Mouse (Mus musculus) brain, embryonic 14.5 days (tissue): ENCODE measurements around the gene Ankfy1. TPM values are rescaled to one million over a fixed set of nuclear protein-coding genes. Genes with fewer than 3 reads are reported as not detected.

Source experiments
- DNase-seq: peaks from one replicate; pipeline ENCODE4 v3.0.0-alpha.2; 2011; ENCODE audit warnings: low read depth
- CTCF ChIP-seq: fragments of 200-500 bp; IDR thresholded peaks from 2 replicates; pipeline ENCODE4 v1.5.1; 2012; ENCODE audit warnings: inconsistent platforms, mild to moderate bottlenecking, moderate library complexity, borderline replicate concordance; ENCODE audit not compliant: insufficient read depth, insufficient read length; ENCODE audit errors: extremely low read depth
- POLR2A ChIP-seq: fragments of 200-500 bp; IDR thresholded peaks from 2 replicates; pipeline ENCODE4 v1.6.1; 2012; ENCODE audit warnings: mild to moderate bottlenecking, inconsistent platforms, borderline replicate concordance; ENCODE audit not compliant: poor library complexity, insufficient read depth, insufficient read length, severe bottlenecking; ENCODE audit errors: extremely low read depth
- polyA plus RNA-seq: library from polyadenylated mRNA; depleted of rRNA; stranded (reverse); fragments of >200 nt; gene quantifications from 2 replicates; pipeline ENCODE4 v1.2.3, GENCODE M21; 2012; rRNA removed

Ankfy1 gene
- polyA plus RNA-seq, 1 experiment = 50.3 TPM

- TF ChIP-seq CTCF (no peak), POLR2A (no peak)
- DNase-seq = no peak
Observed at GRCm38 (mm10) chr11:72814188-72814587, 124.4 kb downstream of the Ankfy1 start.

DNA sequence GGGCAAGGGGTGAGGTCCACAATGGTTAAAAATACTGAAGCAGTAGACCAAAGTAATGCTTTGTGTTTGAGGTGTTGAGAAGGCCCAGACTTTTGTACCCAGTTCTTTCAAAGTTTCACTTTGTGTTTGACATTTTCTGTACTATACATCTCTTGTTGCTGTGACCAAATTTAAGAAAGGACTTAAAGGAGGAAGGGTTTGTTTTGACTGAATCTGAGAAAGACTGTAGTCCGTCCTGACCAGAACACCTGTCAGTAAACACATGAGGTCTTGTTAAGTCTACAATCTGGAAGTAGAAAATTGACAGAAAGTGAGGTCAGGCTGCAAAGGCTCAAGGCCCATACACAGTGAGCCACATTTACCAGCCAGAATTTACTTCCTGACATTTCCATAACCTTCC lies 127.1 kb downstream of the Ankfy1 start:
- TF ChIP-seq CTCF = no peak
- TF ChIP-seq POLR2A = no peak
- DNase-seq = no peak

- TF ChIP-seq CTCF = no peak
- no peak for TF ChIP-seq POLR2A
- DNase-seq = no peak
Observed at GRCm38 (mm10) chr11:72818067-72818466, 128.3 kb downstream of the Ankfy1 start.

DNA sequence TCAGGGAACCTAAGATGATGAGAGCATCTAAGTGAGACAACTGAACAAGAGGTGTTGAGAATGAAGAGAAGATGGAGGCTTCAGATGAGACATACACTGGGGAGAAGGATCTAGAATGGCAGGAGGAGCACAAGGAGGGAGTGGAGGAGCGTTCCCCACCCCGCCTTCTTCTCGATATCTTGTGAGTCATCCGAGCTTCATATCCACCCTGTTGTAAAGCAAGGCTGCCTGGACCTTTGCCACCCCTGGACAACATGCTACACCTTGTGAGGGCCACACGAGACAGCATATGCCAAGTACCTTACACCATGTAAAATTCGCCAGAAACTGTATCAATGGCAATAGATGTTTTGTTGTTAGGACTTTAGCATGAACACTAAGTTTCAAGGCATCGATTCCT lies 131.2 kb downstream of the Ankfy1 start:
- no peak for DNase-seq

More for the DNA sequence above, 131.2 kb downstream of the Ankfy1 start:
- TF ChIP-seq CTCF (no peak), POLR2A (no peak)

Other genes with a start within 250 kb of the Ankfy1 start
- gene Mybbp1a, start 248.7 kb upstream of the Ankfy1 start, polyA plus RNA-seq = 67.9 and 74.7 TPM in 2 replicates
- gene Spns2, start 200.1 kb upstream of the Ankfy1 start, polyA plus RNA-seq = 46.0 and 49.0 TPM in 2 replicates
- 0.08 and 0.19 TPM in 2 replicates for gene Spns3, start 139.5 kb upstream of the Ankfy1 start, polyA plus RNA-seq
- gene Ube2g1, start 82.7 kb upstream of the Ankfy1 start, polyA plus RNA-seq = 48.5 and 52.2 TPM in 2 replicates
- 5.6 and 5.7 TPM in 2 replicates for gene Cyb5d2, start 106.1 kb downstream of the Ankfy1 start, polyA plus RNA-seq
- 28.4 and 38.1 TPM in 2 replicates for gene Zzef1, start 106.2 kb downstream of the Ankfy1 start, polyA plus RNA-seq